Mouse (Mus musculus): ENCODE data around the gene Gm20388.

- TF ChIP-seq CTCF (IDR thresholded peaks at IDR 0.05; ENCODE audit: insufficient read depth, low read depth, low read length) (no peak), POLR2A (IDR thresholded peaks at IDR 0.05; ENCODE audit: insufficient read depth, low read depth, low read length) (no peak)
Measured at GRCm38 (mm10) chr8:121905864-121906263, 1995.2 kb downstream of the Gm20388 start.

Data from olfactory bulb, adult 2 months (tissue).